Mouse (Mus musculus) thymus, adult 2 months (tissue): ENCODE data around the gene Vps39.

Experiments used
- CTCF ChIP-seq: fragments of 200-500 bp; IDR thresholded peaks from 2 replicates; pipeline ENCODE4 v1.5.1; 2012; ENCODE audit warnings: mild to moderate bottlenecking, control low read depth, low read length, moderate library complexity, borderline replicate concordance; ENCODE audit not compliant: control insufficient read depth, poor library complexity, insufficient read depth; ENCODE audit errors: extremely low read depth
- POLR2A ChIP-seq: fragments of 200-500 bp; IDR thresholded peaks from 2 replicates; pipeline ENCODE4 v1.6.1; 2012; ENCODE audit warnings: mild to moderate bottlenecking, low read length, control low read depth, moderate library complexity; ENCODE audit not compliant: control insufficient read depth, poor library complexity, insufficient read depth; ENCODE audit errors: extremely low read depth

- TF ChIP-seq POLR2A = no peak
- no peak for TF ChIP-seq CTCF
These were observed 15.1 kb downstream of the Vps39 start for GRCm38 (mm10) chr2:120337886-120338285.
